Mouse (Mus musculus): ENCODE results near the gene Itpkb. TPM values are rescaled to one million over a fixed set of nuclear protein-coding genes. Genes with fewer than 3 reads are reported as not detected.

Itpkb gene
- polyA plus RNA-seq, 1 experiment from 2014 or later, result 2.2 TPM

GRCm38 (mm10) chr1:180423008-180423639 lies 92.8 kb downstream of the Itpkb start:
- Histone ChIP-seq H3K4me1 (peaks cover 43% of the 10 kb centered on the region), H3K4me3 (no peak overlapping the region), H3K9me3 (replicated peaks) (no peaks in the 10 kb centered on the region), H3K27me3 (ENCODE audit: low read depth, poor library complexity, severe bottlenecking) (peaks cover 5% of the 10 kb centered on the region), H3K36me3 (peaks cover 2% of the 10 kb centered on the region; the same call in 1 of the 2 replicates), H3K27ac (replicated peaks) (no peak overlapping the region)
- DNase-seq (ENCODE audit: low spot score), result no peak
- 71% methylated on average over 16 of the region's 16 CpGs for WGBS

- no peak for DNase-seq (ENCODE audit: low spot score)
- Histone ChIP-seq H3K27ac (replicated peaks) (no peak overlapping the region), H3K4me1 (peaks cover 43% of the 10 kb centered on the region), H3K4me3 (no peak overlapping the region), H3K9me3 (replicated peaks) (no peaks in the 10 kb centered on the region), H3K36me3 (no peaks in the 10 kb centered on the region), H3K27me3 (ENCODE audit: low read depth, poor library complexity, severe bottlenecking) (peaks cover 5% of the 10 kb centered on the region; the same call in 1 of the 2 replicates)
- 80% methylated on average over 3 of the region's 3 CpGs for WGBS
Measured at GRCm38 (mm10) chr1:180423931-180424330, 93.6 kb downstream of the Itpkb start.

GRCm38 (mm10) chr1:180426405-180426804 lies 96.1 kb downstream of the Itpkb start:
- Histone ChIP-seq H3K36me3 (no peaks in the 10 kb centered on the region), H3K4me1 (peaks cover 26% of the 10 kb centered on the region), H3K4me3 (no peak overlapping the region), H3K9me3 (replicated peaks) (no peaks in the 10 kb centered on the region), H3K27me3 (ENCODE audit: low read depth, poor library complexity, severe bottlenecking) (peaks cover 4% of the 10 kb centered on the region; the same call in 1 of the 2 replicates), H3K27ac (replicated peaks) (no peak overlapping the region)
- no peak for DNase-seq (ENCODE audit: low spot score)
- WGBS, result 87% methylated on average over 6 of the region's 6 CpGs

GRCm38 (mm10) chr1:180427685-180428084 lies 97.4 kb downstream of the Itpkb start:
- DNase-seq (ENCODE audit: low spot score), result no peak
- H3K4me3 ChIP-seq, result no peak overlapping the region
- H3K4me1 ChIP-seq, result peaks cover 20% of the 10 kb centered on the region
- no peaks in the 10 kb centered on the region for H3K27me3 ChIP-seq (ENCODE audit: low read depth, poor library complexity, severe bottlenecking)
- no peaks in the 10 kb centered on the region for H3K9me3 ChIP-seq (replicated peaks)
- 77% methylated on average over 10 of the region's 10 CpGs for whole genome bisulfite sequencing
- no peaks in the 10 kb centered on the region for H3K36me3 ChIP-seq
- H3K27ac ChIP-seq (replicated peaks), result 0 out of 2 replicates have a peak overlapping the region, but pooled peaks have one; percentile 28

GRCm38 (mm10) chr1:180428101-180428712 lies 97.9 kb downstream of the Itpkb start:
- H3K27ac ChIP-seq (replicated peaks), result no peak overlapping the region
- no peaks in the 10 kb centered on the region for H3K27me3 ChIP-seq (ENCODE audit: low read depth, poor library complexity, severe bottlenecking)
- 44% methylated on average over 9 of the region's 9 CpGs for WGBS
- no peaks in the 10 kb centered on the region for H3K36me3 ChIP-seq
- H3K9me3 ChIP-seq (replicated peaks), result no peaks in the 10 kb centered on the region
- DNase-seq (ENCODE audit: low spot score), result peak; percentile 56
- no peak overlapping the region for H3K4me3 ChIP-seq
- H3K4me1 ChIP-seq, result peaks cover 20% of the 10 kb centered on the region

- Histone ChIP-seq H3K27me3 (ENCODE audit: low read depth, poor library complexity, severe bottlenecking) (no peaks in the 10 kb centered on the region), H3K9me3 (replicated peaks) (no peaks in the 10 kb centered on the region), H3K27ac (replicated peaks) (no peak overlapping the region), H3K4me3 (no peak overlapping the region), H3K4me1 (peaks cover 21% of the 10 kb centered on the region), H3K36me3 (no peaks in the 10 kb centered on the region)
- WGBS, result 88% methylated on average over 8 of the region's 8 CpGs
- no peak for DNase-seq (ENCODE audit: low spot score)
Measured at GRCm38 (mm10) chr1:180428871-180429270, 98.6 kb downstream of the Itpkb start.

GRCm38 (mm10) chr1:180429819-180430218 lies 99.5 kb downstream of the Itpkb start:
- Histone ChIP-seq H3K4me3 (no peak overlapping the region), H3K27me3 (ENCODE audit: low read depth, poor library complexity, severe bottlenecking) (no peaks in the 10 kb centered on the region), H3K9me3 (replicated peaks) (no peaks in the 10 kb centered on the region), H3K36me3 (no peaks in the 10 kb centered on the region), H3K27ac (replicated peaks) (no peak overlapping the region), H3K4me1 (peaks cover 28% of the 10 kb centered on the region)
- DNase-seq (ENCODE audit: low spot score), result no peak
- WGBS, result 86% methylated on average over 5 of the region's 5 CpGs

- Histone ChIP-seq H3K4me3 (no peak overlapping the region), H3K27ac (replicated peaks) (no peak overlapping the region), H3K36me3 (no peaks in the 10 kb centered on the region), H3K27me3 (ENCODE audit: low read depth, poor library complexity, severe bottlenecking) (no peaks in the 10 kb centered on the region), H3K4me1 (peaks cover 31% of the 10 kb centered on the region), H3K9me3 (replicated peaks) (no peaks in the 10 kb centered on the region)
- DNase-seq (ENCODE audit: low spot score), result no peak
- WGBS, result 70% methylated on average over 12 of the region's 12 CpGs
Measured at GRCm38 (mm10) chr1:180431833-180432232, 101.5 kb downstream of the Itpkb start.

GRCm38 (mm10) chr1:180433098-180433538 lies 102.8 kb downstream of the Itpkb start:
- peak overlapping the region; percentile 54 for H3K4me3 ChIP-seq
- H3K9me3 ChIP-seq (replicated peaks), result no peaks in the 10 kb centered on the region
- H3K36me3 ChIP-seq, result no peaks in the 10 kb centered on the region
- under 1% methylated on average over 16 of the region's 16 CpGs for WGBS
- DNase-seq (ENCODE audit: low spot score), result peak; percentile 75
- no peaks in the 10 kb centered on the region for H3K27me3 ChIP-seq (ENCODE audit: low read depth, poor library complexity, severe bottlenecking)
- H3K4me1 ChIP-seq, result peaks cover 31% of the 10 kb centered on the region
- H3K27ac ChIP-seq (replicated peaks), result peak overlapping the region; percentile 90

GRCm38 (mm10) chr1:180433796-180434566 lies 103.7 kb downstream of the Itpkb start:
- 19% methylated on average over 7 of the region's 7 CpGs for WGBS
- DNase-seq (ENCODE audit: low spot score), result peak; percentile 81
- Histone ChIP-seq H3K4me3 (no peak overlapping the region), H3K36me3 (no peaks in the 10 kb centered on the region), H3K27ac (replicated peaks) (peak overlapping the region; percentile 90), H3K27me3 (ENCODE audit: low read depth, poor library complexity, severe bottlenecking) (no peaks in the 10 kb centered on the region), H3K9me3 (replicated peaks) (no peaks in the 10 kb centered on the region), H3K4me1 (peaks cover 31% of the 10 kb centered on the region)

- H3K4me3 ChIP-seq, result no peak overlapping the region
- H3K27ac ChIP-seq (replicated peaks), result no peak overlapping the region
- H3K4me1 ChIP-seq, result peaks cover 31% of the 10 kb centered on the region
- H3K9me3 ChIP-seq (replicated peaks), result no peaks in the 10 kb centered on the region
- no peak for DNase-seq (ENCODE audit: low spot score)
- no peaks in the 10 kb centered on the region for H3K36me3 ChIP-seq
- WGBS, result 14% methylated on average over 9 of the region's 9 CpGs
- H3K27me3 ChIP-seq (ENCODE audit: low read depth, poor library complexity, severe bottlenecking), result no peaks in the 10 kb centered on the region
Measured at GRCm38 (mm10) chr1:180434925-180435324, 104.6 kb downstream of the Itpkb start.

- peaks cover 10% of the 10 kb centered on the region for H3K4me1 ChIP-seq
- no peak overlapping the region for H3K27ac ChIP-seq (replicated peaks)
- no peak overlapping the region for H3K4me3 ChIP-seq
- no peak for DNase-seq (ENCODE audit: low spot score)
- no peaks in the 10 kb centered on the region for H3K36me3 ChIP-seq
- H3K27me3 ChIP-seq (ENCODE audit: low read depth, poor library complexity, severe bottlenecking), result no peaks in the 10 kb centered on the region
- H3K9me3 ChIP-seq (replicated peaks), result no peaks in the 10 kb centered on the region
- WGBS, result 87% methylated on average over 4 of the region's 4 CpGs
Measured at GRCm38 (mm10) chr1:180439496-180439895, 109.2 kb downstream of the Itpkb start.

- Histone ChIP-seq H3K4me3 (no peak overlapping the region), H3K9me3 (replicated peaks) (no peaks in the 10 kb centered on the region), H3K36me3 (no peaks in the 10 kb centered on the region), H3K27ac (replicated peaks) (no peak overlapping the region), H3K27me3 (ENCODE audit: low read depth, poor library complexity, severe bottlenecking) (no peaks in the 10 kb centered on the region), H3K4me1 (peaks cover 5% of the 10 kb centered on the region; the same call in 1 of the 2 replicates)
- DNase-seq (ENCODE audit: low spot score), result no peak
- WGBS, result 57% methylated on average over 3 of the region's 3 CpGs
Measured at GRCm38 (mm10) chr1:180444411-180444810, 114.1 kb downstream of the Itpkb start.

Measured in midbrain, embryonic 10.5 days (tissue).